8 mouse cellular contexts compared by ENCODE assay signal in the genomic region with DNA sequence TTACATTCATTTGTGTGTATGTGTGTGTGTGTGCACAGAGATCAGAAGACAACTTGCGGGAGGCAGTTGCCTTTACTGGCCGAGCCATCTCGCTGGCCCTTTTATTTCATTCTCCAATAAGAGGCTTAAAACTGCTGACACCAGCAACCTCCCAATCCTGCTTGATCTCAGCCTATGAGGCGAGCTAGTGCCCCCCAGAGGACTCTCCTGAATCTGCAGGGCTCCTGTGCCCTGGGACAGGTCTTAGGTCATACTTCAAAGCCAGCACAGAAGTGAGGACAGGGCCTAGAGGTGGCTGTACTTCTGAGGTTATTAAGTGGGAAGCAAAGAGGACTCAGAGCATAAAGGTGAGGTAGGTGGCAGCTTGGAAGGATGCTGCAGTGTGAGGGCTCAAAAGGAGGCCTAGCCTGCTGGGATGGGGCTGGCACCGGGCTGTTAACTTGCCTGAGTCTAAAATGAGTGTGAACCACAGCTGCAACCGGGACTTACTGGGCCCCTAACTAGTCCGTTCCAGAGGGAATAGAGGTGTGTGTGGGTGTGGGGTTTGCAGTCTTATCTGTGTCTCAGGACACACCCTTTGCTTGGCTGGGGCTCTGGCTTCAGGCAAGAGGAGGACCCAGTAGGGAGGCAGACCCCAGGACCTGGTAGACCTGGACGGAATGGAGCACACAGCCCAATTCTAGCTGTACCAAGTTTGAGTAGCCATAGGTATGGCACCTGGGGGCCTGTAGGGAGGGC. TPM values are rescaled to one million over a fixed set of nuclear protein-coding genes. Genes with fewer than 3 reads are reported as not detected.
A peak's percentile ranks its signal among the peaks of the same experiment; 100 is the strongest.
DNase-seq lines count a peak whose midpoint lies in the region; ATAC-seq and TF ChIP-seq lines count a peak whose summit lies in the region.

No protein-coding gene starts in this region.

- intact Hi-C loops in gastrocnemius, postnatal 14 days (cut with DNase I; ENCODE audit: low total_unique reads), result no loop called here

- no peak overlapping the region for H3K9ac ChIP-seq in liver, embryonic 11.5 days (ENCODE audit: low read depth, low read length)

- 67% methylated on average over 8 of the region's 8 CpGs for WGBS in liver, embryonic 11.5 days
- WGBS in small intestine, adult 2 months, result 68% methylated on average over 8 of the region's 8 CpGs

- H3K36me3 ChIP-seq in testis, adult 2 months (ENCODE audit: control insufficient read depth, insufficient read depth, low read length), result no peaks in the 10 kb centered on the region
- H3K36me3 ChIP-seq in liver, embryonic 11.5 days (ENCODE audit: control insufficient read depth, insufficient read depth, low read length), result peaks cover 81% of the 10 kb centered on the region
- peaks cover 37% of the 10 kb centered on the region for H3K36me3 ChIP-seq in small intestine, adult 2 months (ENCODE audit: control insufficient read depth, insufficient read depth, low read length)

- ATAC-seq in liver, embryonic 11.5 days (replicated peaks; ENCODE audit: low FRiP score), result peak; percentile 79

- no peaks in the 10 kb centered on the region for H3K27me3 ChIP-seq in testis, adult 2 months (ENCODE audit: control insufficient read depth, insufficient read depth, low read length)
- H3K27me3 ChIP-seq in liver, embryonic 11.5 days (replicated peaks; ENCODE audit: control insufficient read depth, insufficient read depth, low read length), result no peaks in the 10 kb centered on the region
- no peaks in the 10 kb centered on the region for H3K27me3 ChIP-seq in small intestine, adult 2 months (ENCODE audit: control insufficient read depth, insufficient read depth, low read length)

- TF ChIP-seq CTCF in testis, adult 2 months (IDR thresholded peaks at IDR 0.05; ENCODE audit: control insufficient read depth, insufficient read depth, insufficient replicate concordance, low read depth, low read length), result peak; percentile 48; the same call in 1 of the 2 replicates
- peak; percentile 50; the same call in 1 of the 2 replicates for TF ChIP-seq CTCF in small intestine, adult 2 months (IDR thresholded peaks at IDR 0.05; ENCODE audit: extremely low read depth, insufficient read length, insufficient replicate concordance, low read depth, low read length)

- no peak for TF ChIP-seq POLR2A in testis, adult 2 months (IDR thresholded peaks at IDR 0.05; ENCODE audit: control insufficient read depth, low read depth, low read length)
- no peak for TF ChIP-seq POLR2A in small intestine, adult 2 months (IDR thresholded peaks at IDR 0.05; ENCODE audit: low read depth, low read length)

- no peak overlapping the region for H3K4me3 ChIP-seq in testis, adult 2 months (ENCODE audit: control insufficient read depth, low read depth, low read length)
- H3K4me3 ChIP-seq in liver, embryonic 11.5 days (ENCODE audit: low read depth, low read length), result no peak overlapping the region
- H3K4me3 ChIP-seq in small intestine, adult 2 months (ENCODE audit: low read depth, low read length), result no peak overlapping the region

- H3K4me1 ChIP-seq in testis, adult 2 months (ENCODE audit: control insufficient read depth, insufficient read depth, low read length), result no peaks in the 10 kb centered on the region; the same call in 1 of the 2 replicates
- H3K4me1 ChIP-seq in liver, embryonic 11.5 days (replicated peaks; ENCODE audit: control insufficient read depth, insufficient read depth, low read length), result peaks cover 12% of the 10 kb centered on the region
- H3K4me1 ChIP-seq in small intestine, adult 2 months (ENCODE audit: control insufficient read depth, insufficient read depth, insufficient read length, low read length), result no peaks in the 10 kb centered on the region

- H3K27ac ChIP-seq in testis, adult 2 months (ENCODE audit: control insufficient read depth, insufficient read depth, low read depth, low read length), result no peak overlapping the region
- H3K27ac ChIP-seq in liver, embryonic 11.5 days (ENCODE audit: low read depth, low read length), result no peak overlapping the region; the same call in 1 of the 2 replicates
- H3K27ac ChIP-seq in small intestine, adult 2 months (ENCODE audit: insufficient read depth, low read depth, low read length), result no peak overlapping the region

- DNase-seq in testis, postnatal 10 days (ENCODE audit: low spot score), result no peak
- DNase-seq in adrenal gland, adult 8-10 months, result peak; percentile 56
- DNase-seq in gastrocnemius, postnatal 14 days, result peak; percentile 50
- DNase-seq in liver, embryonic 11.5 days (ENCODE audit: low spot score), result no peak
- DNase-seq in right cerebral cortex, postnatal 36 days (ENCODE audit: low spot score in 2 of 2), result no peak
- DNase-seq in right cerebral cortex, adult 2 months (ENCODE audit: low spot score in 2 of 2), result no peak

- peaks cover 10% of the 10 kb centered on the region for H3K9me3 ChIP-seq in liver, embryonic 11.5 days (ENCODE audit: control insufficient read depth, low read length)

- H3K4me2 ChIP-seq in liver, embryonic 11.5 days, result peak overlapping the region; percentile 43

RNA-seq across cellular contexts. Expression of a gene that starts 11.4 kb away (rescaled TPM):
- polyA plus RNA-seq in testis, adult 2 months (2012; rRNA removed), result 8.2 and 10.5 TPM in 2 replicates
- 10 to 100 TPM; 38.9 to 46.7 (median 42.5) TPM for total RNA-seq in adrenal gland, adult 8-10 months (2022)
- 1 to 10 TPM; 6.3 to 8.3 TPM for total RNA-seq in gastrocnemius, postnatal 14 days (2021)
- 81.4 and 87.1 TPM in 2 replicates for polyA plus RNA-seq in liver, embryonic 11.5 days (2014; fragmentation: Nextera tagmentation; extraction: Ambion mirVana)
- polyA plus RNA-seq in small intestine, adult 2 months (2012; rRNA removed), result 12.9 and 17.5 TPM in 2 replicates

RNA-seq across cellular contexts. Expression of a gene that starts 20.0 kb away (rescaled TPM):
- 49.8 and 55.1 TPM in 2 replicates for polyA plus RNA-seq in testis, adult 2 months (2012; rRNA removed)
- 10 to 100 TPM; 38.4 to 51.7 (median 43.9) TPM for total RNA-seq in adrenal gland, adult 8-10 months (2022)
- total RNA-seq in gastrocnemius, postnatal 14 days (2021), result 10 to 100 TPM; 20.4 to 21.9 TPM
- 38.6 and 39.3 TPM in 2 replicates for polyA plus RNA-seq in liver, embryonic 11.5 days (2014; fragmentation: Nextera tagmentation; extraction: Ambion mirVana)
- polyA plus RNA-seq in small intestine, adult 2 months (2012; rRNA removed), result 10.4 and 15.1 TPM in 2 replicates

RNA-seq across cellular contexts. Expression of a gene that starts 20.2 kb away (rescaled TPM):
- 19.5 and 20.2 TPM in 2 replicates for polyA plus RNA-seq in testis, adult 2 months (2012; rRNA removed)
- total RNA-seq in adrenal gland, adult 8-10 months (2022), result 100 to 1,000 TPM; 480 to 546 (median 516) TPM
- 10 to 100 TPM; 24.9 to 33.5 TPM for total RNA-seq in gastrocnemius, postnatal 14 days (2021)
- 144 and 150 TPM in 2 replicates for polyA plus RNA-seq in liver, embryonic 11.5 days (2014; fragmentation: Nextera tagmentation; extraction: Ambion mirVana)
- 188 and 215 TPM in 2 replicates for polyA plus RNA-seq in small intestine, adult 2 months (2012; rRNA removed)

RNA-seq across cellular contexts. Expression of a gene that starts 56.9 kb away (rescaled TPM):
- polyA plus RNA-seq in testis, adult 2 months (2012; rRNA removed), result 9.8 and 11.0 TPM in 2 replicates
- total RNA-seq in adrenal gland, adult 8-10 months (2022), result 1 to 10 TPM; 3.1 to 8.1 (median 5.4) TPM
- 1 to 10 TPM; 2.8 to 3.2 TPM for total RNA-seq in gastrocnemius, postnatal 14 days (2021)
- 4.0 and 5.6 TPM in 2 replicates for polyA plus RNA-seq in liver, embryonic 11.5 days (2014; fragmentation: Nextera tagmentation; extraction: Ambion mirVana)
- polyA plus RNA-seq in small intestine, adult 2 months (2012; rRNA removed), result 2.1 and 5.8 TPM in 2 replicates

Comparison
In these comparisons a context has a peak if more than half of its experiments do, and no peak if none do; other contexts are left out.
1. DNase-seq: peak in adrenal gland, adult 8-10 months (single experiment) and gastrocnemius, postnatal 14 days (single experiment); none in testis, postnatal 10 days (single experiment), liver, embryonic 11.5 days (single experiment), right cerebral cortex, postnatal 36 days (0 of 2) and right cerebral cortex, adult 2 months (0 of 2).